In genomic region chr15:25972758-25973157, GRCm38 (mm10) we compare ENCODE assay signal across 22 mouse cellular contexts.
"Had no signal": no experiment of that assay in that cellular context is flagged by ENCODE, and none has a peak within 500 bp of the region (broad histone marks: within the 10 kb centered on the region; RNA-seq: fewer than 3 reads in every experiment).

No protein-coding gene starts in this region.

- H3K4me3 ChIP-seq: heart, embryonic 13.5 days; heart, embryonic 15.5 days; hindbrain, embryonic 13.5 days; hindbrain, embryonic 15.5 days; layer of hippocampus, adult 2 months; limb, embryonic 13.5 days; limb, embryonic 15.5 days; liver, embryonic 12.5 days had no signal

- DNase-seq: gastrocnemius, postnatal 14 days; gastrocnemius, postnatal 36 days; heart, adult 18-20 months; heart, postnatal 14 days; heart, postnatal 36 days; kidney, adult 11 months; kidney, adult 8-10 months; kidney, postnatal 10 days; kidney, postnatal 25 days; kidney, postnatal 4 days; left cerebral cortex, postnatal 4 days had no signal

- H3K36me3 ChIP-seq: hindbrain, embryonic 15.5 days; limb, embryonic 13.5 days; limb, embryonic 15.5 days; liver, embryonic 12.5 days had no signal

- H3K4me1 ChIP-seq: hindbrain, embryonic 13.5 days; hindbrain, embryonic 15.5 days; limb, embryonic 13.5 days; limb, embryonic 15.5 days; liver, embryonic 12.5 days had no signal

- H3K27me3 ChIP-seq: heart, embryonic 13.5 days; heart, embryonic 15.5 days; hindbrain, embryonic 13.5 days; hindbrain, embryonic 15.5 days; limb, embryonic 13.5 days; limb, embryonic 15.5 days; liver, embryonic 12.5 days had no signal

- ATAC-seq: hindbrain, postnatal 0 days; intestine, embryonic 16.5 days; liver, embryonic 12.5 days had no signal

- H3K9ac ChIP-seq: heart, embryonic 13.5 days; heart, embryonic 15.5 days; hindbrain, embryonic 13.5 days; hindbrain, embryonic 15.5 days; limb, embryonic 13.5 days; limb, embryonic 15.5 days; liver, embryonic 12.5 days; liver, embryonic 14.5 days had no signal

- H3K27ac ChIP-seq: heart, embryonic 13.5 days; heart, embryonic 15.5 days; hindbrain, embryonic 13.5 days; hindbrain, embryonic 15.5 days; hindbrain, postnatal 0 days; layer of hippocampus, adult 2 months; limb, embryonic 13.5 days; limb, embryonic 15.5 days; liver, embryonic 12.5 days; liver, embryonic 14.5 days had no signal
